Mouse (Mus musculus) 416B (cell line): ENCODE data around the gene Crim1.

Source experiments
- DNase-seq: peaks from one replicate; pipeline ENCODE4 v3.0.0; 2011; ENCODE audit warnings: low read depth

Crim1 gene

DNA sequence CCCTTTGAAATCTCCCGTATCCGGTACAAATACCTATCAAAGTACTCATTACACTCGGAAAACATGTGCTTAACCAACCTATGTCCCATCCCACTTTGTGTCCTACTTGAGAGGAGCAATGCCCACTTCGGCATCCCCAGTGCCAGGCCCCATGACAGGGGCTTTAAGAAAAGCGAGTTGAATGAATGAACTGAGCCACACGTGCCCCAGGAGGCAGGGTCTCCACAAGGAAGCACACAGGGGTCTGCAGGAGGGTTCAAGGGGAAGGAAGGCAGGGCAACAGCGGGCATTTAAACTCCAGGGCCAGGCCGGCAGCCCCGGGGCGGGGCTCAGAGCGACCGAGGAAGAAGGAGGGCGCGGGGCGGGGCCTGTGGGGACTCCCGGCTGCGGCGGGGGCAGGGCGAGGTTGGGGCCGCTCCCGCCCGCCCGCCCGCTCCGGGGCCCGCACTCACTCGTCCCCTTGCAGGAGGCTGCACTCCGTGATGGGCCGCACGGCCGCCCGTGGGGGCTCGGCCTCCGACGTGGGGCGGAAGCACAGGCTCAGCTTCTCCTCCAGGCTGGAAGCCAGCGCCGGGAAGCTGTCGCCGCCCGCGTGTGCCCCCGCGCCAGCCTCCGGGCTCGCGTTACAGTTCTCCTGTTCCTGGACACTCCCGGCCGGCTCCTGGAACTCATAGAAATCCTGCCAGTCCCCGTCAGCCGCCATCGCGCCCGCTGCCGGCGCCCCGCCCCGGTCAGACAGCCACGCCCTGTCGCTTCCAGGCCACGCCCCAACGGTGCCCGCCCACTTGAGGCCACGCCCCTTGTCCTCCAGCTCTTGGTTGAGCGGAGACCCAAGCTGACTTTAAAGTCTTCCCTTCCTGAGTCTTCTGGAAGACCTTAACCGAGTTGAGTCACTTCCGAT is 217.6 kb downstream of the Crim1 start, which contains the start of gene Fez2:
Gene Fez2, minus strand, starts transcription at position 772 of the 901 bp plus-strand sequence.
- DNase-seq: peak; percentile 89

DNA sequence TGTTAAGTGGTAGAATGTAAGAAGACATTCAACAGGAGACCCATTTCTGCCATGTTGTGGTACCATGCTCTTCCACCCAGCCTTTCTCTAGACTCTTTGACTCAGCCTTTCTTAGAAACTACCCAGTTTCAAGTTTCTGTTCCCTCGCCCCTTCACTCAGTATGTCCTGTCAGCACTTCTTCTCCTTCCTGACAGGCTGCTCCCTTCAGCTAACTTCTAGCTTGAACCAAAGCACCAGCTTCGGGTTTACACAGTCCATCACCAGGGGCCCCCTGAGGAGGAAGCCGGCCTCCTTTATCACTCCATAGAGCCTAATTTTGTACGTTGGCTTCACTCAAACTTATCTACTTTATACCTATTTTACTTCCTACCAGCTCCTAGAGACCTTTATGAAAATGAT is 219.2 kb downstream of the Crim1 start:
- DNase-seq: no peak

DNA sequence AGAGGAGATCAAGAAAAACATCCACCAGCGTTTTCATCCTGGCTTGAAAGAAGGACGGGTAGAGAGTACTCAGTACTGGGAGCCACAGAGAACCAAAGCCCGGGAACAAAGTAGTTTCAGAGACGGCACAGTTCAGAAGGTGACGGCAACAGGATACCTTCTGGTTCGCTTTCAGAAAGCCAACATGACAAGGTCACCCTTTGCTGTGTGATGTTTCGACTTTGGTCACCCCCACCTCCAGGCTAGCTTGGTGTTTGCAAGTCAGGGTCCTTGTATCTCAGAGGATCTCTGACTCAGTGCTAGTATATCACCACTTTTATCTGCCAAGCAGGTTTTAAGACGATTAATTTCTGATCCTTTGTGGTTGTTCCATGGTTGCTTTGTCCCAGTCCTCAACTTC is 225.0 kb downstream of the Crim1 start:
- no peak for DNase-seq
